Mouse (Mus musculus): ENCODE data around the gene Gjb4. TPM values are rescaled to one million over a fixed set of nuclear protein-coding genes. Genes with fewer than 3 reads are reported as not detected.

Gjb4 gene
- polyA plus RNA-seq, 1 experiment: not detected

- Histone ChIP-seq H3K4me3 (ENCODE audit: insufficient read depth, low read depth, low read length) (0 out of 2 replicates have a peak within 1 kb of the TSS, but pooled peaks have one; percentile 0), H3K27ac (ENCODE audit: insufficient read depth, low read depth, low read length) (no peak within 1 kb of the TSS), H3K4me1 (ENCODE audit: control insufficient read depth, insufficient read depth, low read length) (peaks cover 21% of the 10 kb centered on the region)
- WGBS: 3% methylated on average over 49 of the region's 49 CpGs
- TF ChIP-seq CTCF (IDR thresholded peaks at IDR 0.05; ENCODE audit: insufficient read depth, low read depth, low read length): no peak
- TF ChIP-seq POLR2A (IDR thresholded peaks at IDR 0.05; ENCODE audit: insufficient read depth, low read depth, low read length): no peak
Observed at GRCm38 (mm10) chr4:127330181-127331100, 23.4 kb downstream of the Gjb4 start, which contains the start of gene Gjb3. TSS of gene Gjb3 (minus strand) at chr4:127330844.

DNA sequence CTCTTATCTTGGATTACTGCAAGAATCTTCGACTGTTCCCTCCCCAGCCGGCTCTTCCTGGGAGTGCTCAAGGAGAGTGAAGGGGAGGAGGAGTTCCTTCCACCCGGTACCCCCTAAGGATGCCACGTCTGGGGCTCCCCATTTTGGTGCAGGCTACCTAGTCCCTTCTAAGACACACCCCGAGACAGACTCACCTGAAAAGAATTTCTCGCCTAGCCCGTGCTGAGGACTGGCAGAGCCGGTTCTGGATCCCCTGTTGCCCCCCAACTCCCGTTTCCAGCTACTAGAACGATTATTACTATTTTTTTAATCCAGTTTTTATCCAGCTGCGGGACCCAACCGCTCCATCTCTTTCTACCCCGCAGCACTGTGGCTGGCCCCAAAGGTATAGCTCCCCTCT lies 24.1 kb downstream of the Gjb4 start:
- WGBS: 11% methylated on average over 13 of the region's 13 CpGs
- Histone ChIP-seq H3K4me3 (ENCODE audit: insufficient read depth, low read depth, low read length) (no peak overlapping the region), H3K27ac (ENCODE audit: insufficient read depth, low read depth, low read length) (no peak overlapping the region), H3K4me1 (ENCODE audit: control insufficient read depth, insufficient read depth, low read length) (peaks cover 26% of the 10 kb centered on the region)
- no peak for TF ChIP-seq POLR2A (IDR thresholded peaks at IDR 0.05; ENCODE audit: insufficient read depth, low read depth, low read length)
- TF ChIP-seq CTCF (IDR thresholded peaks at IDR 0.05; ENCODE audit: insufficient read depth, low read depth, low read length): no peak

DNA sequence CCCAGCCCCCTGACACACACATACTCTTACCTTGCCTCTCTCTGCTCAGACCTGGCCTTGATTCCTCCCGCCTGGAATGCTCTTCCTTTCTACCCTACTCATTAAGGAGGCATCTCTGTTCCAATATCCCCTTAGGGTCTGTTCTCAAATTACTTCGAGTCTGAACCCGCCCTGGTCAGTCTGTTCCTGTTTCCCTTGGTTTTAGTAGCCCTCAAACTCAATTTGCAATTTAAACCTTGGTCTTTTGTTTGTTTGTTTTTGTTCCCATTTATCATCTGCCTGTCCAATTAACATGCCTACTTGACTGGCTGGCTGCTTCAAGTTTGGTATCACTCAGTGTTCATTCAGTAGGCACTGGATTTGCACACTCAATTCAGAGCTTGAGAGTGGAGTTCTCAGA lies 24.8 kb downstream of the Gjb4 start:
- no peak for TF ChIP-seq POLR2A (IDR thresholded peaks at IDR 0.05; ENCODE audit: insufficient read depth, low read depth, low read length)
- TF ChIP-seq CTCF (IDR thresholded peaks at IDR 0.05; ENCODE audit: insufficient read depth, low read depth, low read length): no peak
- no peak overlapping the region for H3K4me3 ChIP-seq (ENCODE audit: insufficient read depth, low read depth, low read length)
- peaks cover 26% of the 10 kb centered on the region for H3K4me1 ChIP-seq (ENCODE audit: control insufficient read depth, insufficient read depth, low read length)
- H3K27ac ChIP-seq (ENCODE audit: insufficient read depth, low read depth, low read length): no peak overlapping the region
- 74% methylated on average over 3 of the region's 3 CpGs for WGBS

DNA sequence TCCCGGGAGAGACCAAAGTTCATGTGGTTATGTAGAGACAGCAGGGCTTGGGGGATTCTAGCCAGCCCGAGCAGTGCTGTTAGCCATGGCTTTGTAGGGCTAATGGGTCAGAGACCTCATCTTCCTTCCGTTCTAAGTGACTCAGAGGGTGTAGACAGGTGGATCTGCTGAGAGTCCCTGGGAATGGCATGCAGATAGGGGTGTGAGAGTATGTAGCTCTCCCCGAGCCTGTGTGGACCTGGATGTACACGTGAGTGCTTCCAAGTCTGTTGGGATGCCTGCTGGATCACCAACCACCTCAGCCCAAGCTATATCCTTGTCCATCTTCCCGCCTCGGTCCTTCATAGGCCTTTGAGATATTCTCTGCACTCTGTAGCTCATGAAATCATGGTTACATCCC lies 25.5 kb downstream of the Gjb4 start:
- 86% methylated on average over 7 of the region's 7 CpGs for WGBS
- no peak for TF ChIP-seq POLR2A (IDR thresholded peaks at IDR 0.05; ENCODE audit: insufficient read depth, low read depth, low read length)
- no peak for TF ChIP-seq CTCF (IDR thresholded peaks at IDR 0.05; ENCODE audit: insufficient read depth, low read depth, low read length)

GRCm38 (mm10) chr4:127327749-127328148 lies 26.1 kb downstream of the Gjb4 start:
- peaks cover 24% of the 10 kb centered on the region for H3K4me1 ChIP-seq (ENCODE audit: control insufficient read depth, insufficient read depth, low read length)
- no peak overlapping the region for H3K4me3 ChIP-seq (ENCODE audit: insufficient read depth, low read depth, low read length)
- TF ChIP-seq CTCF (IDR thresholded peaks at IDR 0.05; ENCODE audit: insufficient read depth, low read depth, low read length) (no peak), POLR2A (IDR thresholded peaks at IDR 0.05; ENCODE audit: insufficient read depth, low read depth, low read length) (no peak)
- no peak overlapping the region for H3K27ac ChIP-seq (ENCODE audit: insufficient read depth, low read depth, low read length)
- 78% methylated on average over 6 of the region's 6 CpGs for WGBS

More for the DNA sequence above, 25.5 kb downstream of the Gjb4 start:
- Histone ChIP-seq H3K4me1 (ENCODE audit: control insufficient read depth, insufficient read depth, low read length) (peaks cover 26% of the 10 kb centered on the region), H3K27ac (ENCODE audit: insufficient read depth, low read depth, low read length) (no peak overlapping the region), H3K4me3 (ENCODE audit: insufficient read depth, low read depth, low read length) (no peak overlapping the region)

DNA sequence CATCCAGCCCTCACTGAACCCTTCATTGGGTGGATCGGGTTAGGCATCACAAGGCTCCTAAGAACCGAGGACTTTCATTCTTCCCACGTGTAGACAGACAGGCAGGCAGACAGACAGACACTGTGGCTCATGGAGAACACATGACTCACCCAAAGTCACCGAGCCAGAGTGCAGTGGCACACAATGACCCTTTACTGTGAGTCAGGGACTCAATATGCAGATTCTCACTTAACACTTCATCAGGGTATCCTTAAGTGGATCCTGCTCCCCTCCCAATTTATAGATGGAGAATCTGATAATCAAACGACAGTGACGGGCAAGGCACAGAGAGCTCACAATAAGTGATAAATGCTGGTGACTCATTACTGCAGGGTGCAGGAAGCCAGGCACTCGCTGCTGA lies 26.6 kb downstream of the Gjb4 start:
- no peak overlapping the region for H3K27ac ChIP-seq (ENCODE audit: insufficient read depth, low read depth, low read length)
- 69% methylated on average over 7 of the region's 7 CpGs for WGBS
- peaks cover 23% of the 10 kb centered on the region for H3K4me1 ChIP-seq (ENCODE audit: control insufficient read depth, insufficient read depth, low read length)
- TF ChIP-seq CTCF (IDR thresholded peaks at IDR 0.05; ENCODE audit: insufficient read depth, low read depth, low read length): no peak
- no peak for TF ChIP-seq POLR2A (IDR thresholded peaks at IDR 0.05; ENCODE audit: insufficient read depth, low read depth, low read length)
- H3K4me3 ChIP-seq (ENCODE audit: insufficient read depth, low read depth, low read length): no peak overlapping the region

- H3K27ac ChIP-seq (ENCODE audit: insufficient read depth, low read depth, low read length): no peak overlapping the region
- no peak for TF ChIP-seq CTCF (IDR thresholded peaks at IDR 0.05; ENCODE audit: insufficient read depth, low read depth, low read length)
- no peak for TF ChIP-seq POLR2A (IDR thresholded peaks at IDR 0.05; ENCODE audit: insufficient read depth, low read depth, low read length)
- 86% methylated on average over 5 of the region's 5 CpGs for WGBS
- H3K4me3 ChIP-seq (ENCODE audit: insufficient read depth, low read depth, low read length): no peak overlapping the region
- peaks cover 11% of the 10 kb centered on the region for H3K4me1 ChIP-seq (ENCODE audit: control insufficient read depth, insufficient read depth, low read length)
Observed at GRCm38 (mm10) chr4:127325276-127325675, 28.6 kb downstream of the Gjb4 start.

DNA sequence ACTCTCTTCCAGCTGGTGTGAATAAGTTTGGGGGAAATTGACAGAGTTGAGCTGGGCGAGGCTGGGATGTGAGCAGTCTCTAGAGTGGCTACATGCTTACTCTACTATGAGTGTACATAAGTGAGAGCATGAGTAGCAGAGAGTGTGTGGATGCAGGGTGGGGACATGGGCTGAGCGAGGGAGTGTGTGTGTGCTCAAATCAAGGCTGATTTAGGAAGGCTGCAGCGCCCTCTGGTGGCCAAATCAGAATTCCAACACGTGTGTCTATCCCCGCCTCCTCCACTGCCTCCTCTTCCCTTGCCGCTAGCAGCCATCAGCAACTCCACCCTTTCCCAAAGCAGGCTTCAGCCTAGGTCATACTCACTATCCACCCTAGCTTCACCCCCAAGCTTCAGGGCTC lies 29.1 kb downstream of the Gjb4 start:
- Histone ChIP-seq H3K27ac (ENCODE audit: insufficient read depth, low read depth, low read length) (no peak overlapping the region), H3K4me1 (ENCODE audit: control insufficient read depth, insufficient read depth, low read length) (peaks cover 5% of the 10 kb centered on the region), H3K4me3 (ENCODE audit: insufficient read depth, low read depth, low read length) (no peak overlapping the region)
- 9% methylated on average over 6 of the region's 6 CpGs for WGBS
- TF ChIP-seq CTCF (IDR thresholded peaks at IDR 0.05; ENCODE audit: insufficient read depth, low read depth, low read length) (peak; percentile 56), POLR2A (IDR thresholded peaks at IDR 0.05; ENCODE audit: insufficient read depth, low read depth, low read length) (no peak)

DNA sequence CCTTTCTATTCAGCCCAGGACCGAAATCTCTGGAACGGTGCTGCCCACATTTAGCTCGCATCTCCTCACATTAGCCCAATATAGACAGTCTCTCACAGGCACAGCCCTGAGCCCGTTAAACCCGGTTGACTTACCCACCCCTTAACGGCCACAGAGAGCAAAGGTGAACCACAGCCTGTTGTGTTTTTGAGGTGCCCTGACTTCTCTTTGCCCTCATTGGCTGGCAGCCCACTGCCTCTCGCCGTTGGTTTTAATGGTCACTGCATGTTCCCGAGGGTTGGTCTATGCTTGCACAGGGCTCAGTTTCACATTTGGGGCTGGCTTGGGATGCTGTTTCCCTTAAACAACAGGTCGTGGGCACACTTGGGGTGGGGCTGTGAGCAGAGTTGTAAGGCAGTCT lies 29.6 kb downstream of the Gjb4 start:
- H3K4me3 ChIP-seq (ENCODE audit: insufficient read depth, low read depth, low read length): no peak overlapping the region
- no peak for TF ChIP-seq CTCF (IDR thresholded peaks at IDR 0.05; ENCODE audit: insufficient read depth, low read depth, low read length)
- TF ChIP-seq POLR2A (IDR thresholded peaks at IDR 0.05; ENCODE audit: insufficient read depth, low read depth, low read length): no peak
- H3K27ac ChIP-seq (ENCODE audit: insufficient read depth, low read depth, low read length): no peak overlapping the region
- peaks cover 5% of the 10 kb centered on the region for H3K4me1 ChIP-seq (ENCODE audit: control insufficient read depth, insufficient read depth, low read length)
- WGBS: 70% methylated on average over 10 of the region's 10 CpGs
